Mouse (Mus musculus): ENCODE data around the gene Zfp882.
"Not testable (repeated sequence)": the region's sequence is repeated elsewhere in the genome, so short reads cannot be mapped to it uniquely, and the experiment has no call there.

Zfp882 gene

DNA sequence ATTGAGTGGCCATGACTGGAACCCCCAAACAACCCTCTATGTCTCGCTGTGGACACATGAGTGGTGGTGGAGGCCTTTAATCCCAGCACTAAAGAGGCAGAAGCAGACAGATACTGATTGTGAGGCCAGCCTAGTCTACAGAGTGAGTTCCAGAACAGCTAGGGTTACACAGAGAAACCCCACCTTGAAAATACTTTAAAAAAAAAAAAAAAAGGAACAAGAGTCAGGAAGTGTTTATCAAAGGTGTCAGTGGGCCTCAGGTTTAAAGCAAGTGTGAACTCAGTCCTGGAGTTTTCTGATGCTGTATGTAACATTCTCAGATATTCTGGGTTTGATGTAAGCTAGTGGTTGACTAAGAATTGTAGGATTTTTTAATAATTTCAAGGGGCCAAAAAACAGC lies 44.1 kb downstream of the Zfp882 start:
- DNase-seq (ENCODE audit: low read depth), result no peak

DNA sequence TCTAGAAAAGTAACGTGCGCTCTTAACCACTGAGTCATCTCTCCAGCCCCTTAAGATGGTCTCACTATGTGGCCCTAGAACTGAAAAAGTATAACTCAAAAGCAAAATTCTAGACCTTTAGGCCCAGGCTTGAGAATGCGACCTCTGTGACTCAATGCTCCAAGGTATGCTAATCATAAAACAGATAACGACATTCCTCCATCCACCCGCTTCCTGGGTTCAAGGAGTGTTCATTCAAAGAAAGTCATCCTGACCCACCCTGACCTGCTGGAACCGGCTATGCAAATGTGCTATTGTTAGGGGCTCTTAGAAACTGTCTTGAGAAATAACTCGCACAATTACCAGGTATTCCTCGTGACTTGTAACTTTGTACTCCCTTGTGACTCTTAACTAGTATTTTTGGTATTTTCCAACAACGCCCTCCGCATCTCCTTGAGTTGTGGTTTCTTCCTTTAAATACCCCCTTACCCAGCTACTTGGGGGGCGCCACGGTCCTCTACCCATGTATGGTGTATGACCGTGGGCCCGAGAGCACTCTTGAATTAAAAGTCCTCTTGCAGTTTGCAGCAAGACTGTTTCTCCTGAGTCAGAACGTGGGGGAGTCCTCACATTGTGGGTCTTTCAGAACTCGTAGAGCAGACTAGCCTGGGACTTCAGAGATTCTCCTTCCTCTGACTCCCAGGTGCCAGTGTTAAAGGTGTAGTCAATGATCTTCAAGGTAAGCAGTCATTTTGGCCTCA lies 44.7 kb downstream of the Zfp882 start:
- DNase-seq (ENCODE audit: low read depth), result not testable (repeated sequence)

DNA sequence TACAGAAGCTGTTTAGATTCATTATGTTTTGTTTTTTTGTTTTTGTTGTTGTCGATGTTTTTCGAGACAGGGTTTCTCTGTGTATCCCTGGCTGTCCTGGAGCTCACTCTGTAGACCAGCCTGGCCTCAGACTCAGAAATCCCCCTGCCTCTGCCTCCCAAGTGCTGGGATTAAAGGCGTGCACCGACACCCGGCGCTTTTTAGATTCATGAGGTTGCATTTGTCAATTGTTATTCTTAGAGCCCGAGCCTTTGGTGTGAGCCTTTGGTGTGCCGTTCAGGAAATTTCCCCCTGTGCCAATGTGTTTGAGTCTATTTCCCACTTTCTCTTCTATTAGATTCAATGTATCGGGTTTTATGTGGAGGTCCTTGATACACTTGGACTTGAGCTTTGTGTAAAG lies 46.3 kb downstream of the Zfp882 start:
- DNase-seq (ENCODE audit: low read depth), result no peak

DNA sequence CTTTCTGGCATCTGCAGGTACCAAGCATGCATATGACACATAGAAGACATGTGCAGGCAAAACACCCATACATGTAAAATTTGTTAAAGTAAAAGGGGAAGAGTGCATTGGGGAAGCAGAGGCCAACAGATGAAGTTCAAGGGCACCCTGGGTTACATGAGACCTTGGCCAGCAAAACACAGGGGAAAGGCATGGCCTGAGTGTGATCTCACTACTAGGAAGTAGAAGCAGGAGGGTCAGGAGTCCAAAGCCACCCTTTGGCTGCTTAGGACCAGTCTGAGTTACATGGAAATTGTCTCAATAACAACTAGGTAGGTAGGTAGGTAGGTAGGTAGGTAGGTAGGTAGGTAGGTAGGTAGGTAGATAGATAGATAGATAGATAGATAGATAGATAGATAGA lies 52.1 kb downstream of the Zfp882 start:
- no peak for DNase-seq (ENCODE audit: low read depth)

DNA sequence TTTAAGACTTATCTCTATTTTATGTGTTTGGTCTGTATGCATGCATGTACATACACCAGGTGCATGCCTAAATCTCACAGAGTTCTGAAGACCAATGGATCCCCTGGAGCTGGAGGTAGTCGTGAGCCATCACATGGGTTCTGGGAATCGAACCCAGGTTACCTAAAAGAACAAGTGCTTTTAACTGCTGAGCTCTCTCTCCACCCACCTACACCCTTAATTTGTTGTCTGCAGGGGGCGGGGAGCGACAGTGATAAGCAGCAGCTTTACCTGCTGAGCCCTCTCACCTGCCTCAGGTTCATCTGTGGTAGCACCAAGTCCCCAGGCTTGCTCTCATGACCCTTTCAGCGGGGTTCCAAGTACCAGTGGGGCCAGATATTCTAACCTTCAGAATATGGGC lies 53.4 kb downstream of the Zfp882 start:
- no peak for DNase-seq (ENCODE audit: low read depth)

DNA sequence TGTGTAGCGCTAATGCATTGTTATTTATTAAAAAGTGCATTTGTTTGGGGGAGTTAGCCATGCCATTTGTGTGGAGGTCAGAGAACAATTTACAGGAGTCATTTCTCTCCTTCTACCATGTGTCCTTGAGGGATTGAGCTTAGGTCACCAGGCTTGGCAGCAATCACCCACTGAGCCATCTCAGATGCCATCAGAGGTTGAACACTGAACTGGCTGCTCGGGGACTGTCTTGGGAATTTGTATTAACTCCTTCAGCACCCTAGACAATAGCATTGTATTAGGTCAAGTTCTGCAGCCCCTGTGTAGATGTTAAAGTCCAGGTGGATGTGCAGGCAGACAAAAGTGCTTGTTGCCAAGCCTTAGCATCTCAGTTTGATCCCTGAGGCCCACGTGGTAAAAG lies 55.6 kb downstream of the Zfp882 start:
- DNase-seq (ENCODE audit: low read depth), result no peak

DNA sequence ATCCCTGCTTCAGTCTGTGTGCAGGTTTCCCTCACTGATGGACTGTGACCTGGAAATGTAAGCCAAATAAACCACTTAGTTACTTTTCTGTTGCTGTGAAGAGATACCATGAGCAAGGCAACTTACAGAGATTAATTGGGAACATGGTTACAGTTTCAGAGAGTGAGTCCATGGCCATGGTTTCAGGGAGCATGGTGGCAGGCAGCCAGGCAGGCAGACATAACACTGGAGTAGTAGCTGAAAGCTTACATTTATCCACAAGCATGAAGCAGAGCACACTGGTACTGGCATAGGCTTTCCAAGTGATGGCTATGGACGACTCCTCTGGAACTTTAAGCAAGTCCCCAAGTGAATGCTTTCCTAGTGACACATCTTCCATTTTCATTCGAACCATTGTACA lies 56.8 kb downstream of the Zfp882 start:
- DNase-seq (ENCODE audit: low read depth), result no peak

Data from c-Kit-positive CD71-positive TER-119-negative erythroid progenitor cells, embryonic 14.5 days (primary cell).